Mouse (Mus musculus) midbrain, embryonic 10.5 days (tissue): Measurements from ENCODE around the gene Slc9a9. TPM values are rescaled to one million over a fixed set of nuclear protein-coding genes. Genes with fewer than 3 reads are reported as not detected.

Experiments used
- DNase-seq: peaks from one replicate; pipeline ENCODE4 v3.0.0-alpha.2; 2017; ENCODE audit warnings: low spot score
- H3K27ac ChIP-seq: fragments of 300-500 bp; sonication (generic); replicated peaks from 2 replicates; pipeline ENCODE4 v1.5.1; 2016; ENCODE audit warnings: mild to moderate bottlenecking
- H3K27me3 ChIP-seq: fragments of 300-500 bp; sonication (generic); 2 replicates; pipeline ENCODE4 v1.6.1; 2016; ENCODE audit warnings: low read depth, mild to moderate bottlenecking; ENCODE audit not compliant: poor library complexity, severe bottlenecking
- H3K36me3 ChIP-seq: fragments of 300-500 bp; sonication (generic); 2 replicates; pipeline ENCODE4 v1.6.1; 2016; ENCODE audit warnings: mild to moderate bottlenecking, moderate library complexity
- H3K4me1 ChIP-seq: fragments of 300-500 bp; sonication (generic); 2 replicates; pipeline ENCODE4 v1.6.1; 2016
- H3K4me3 ChIP-seq: fragments of 300-500 bp; sonication (generic); 2 replicates; pipeline ENCODE4 v1.5.1; 2016; ENCODE audit warnings: mild to moderate bottlenecking, moderate library complexity
- H3K9me3 ChIP-seq: fragments of 300-500 bp; sonication (generic); replicated peaks from 2 replicates; pipeline ENCODE4 v1.6.1; 2016; ENCODE audit warnings: mild to moderate bottlenecking
- WGBS: fragments of 180-500 bp; shearing (Covaris S2); methylation state at CpG from one replicate; pipeline ENCODE4 v1.1.7; 2016; 5-methylcytosine and 5-hydroxymethylcytosine counted together
- polyA plus RNA-seq: library from polyadenylated mRNA; unstranded; fragments of >200 nt; fragmentation: Nextera tagmentation; extraction: Ambion mirVana; gene quantifications from 2 replicates; pipeline ENCODE4 v1.2.1, GENCODE M21; 2016

Gene Slc9a9
- polyA plus RNA-seq, 1 experiment from 2014 or later, result 1.9 TPM

GRCm38 (mm10) chr9:95079951-95080350, 410.2 kb downstream of the Slc9a9 start:
- Histone ChIP-seq H3K4me3 (no peak overlapping the region), H3K27me3 (peaks cover 78% of the 10 kb centered on the region), H3K36me3 (no peaks in the 10 kb centered on the region), H3K27ac (no peak overlapping the region), H3K9me3 (no peaks in the 10 kb centered on the region), H3K4me1 (0 out of 2 replicates have a peak, but pooled peaks cover 4% of the 10 kb centered on the region)
- DNase-seq, result no peak

- peak; percentile 27 for DNase-seq
- 41% methylated on average over 8 of the region's 8 CpGs for WGBS
- peaks cover 83% of the 10 kb centered on the region for H3K27me3 ChIP-seq
Observed at GRCm38 (mm10) chr9:95086109-95086821, 416.6 kb downstream of the Slc9a9 start.

GRCm38 (mm10) chr9:95088221-95088620, 418.5 kb downstream of the Slc9a9 start:
- 96% methylated on average over 4 of the region's 4 CpGs for WGBS
- H3K27me3 ChIP-seq, result peaks cover 74% of the 10 kb centered on the region
- no peak overlapping the region for H3K4me3 ChIP-seq
- H3K9me3 ChIP-seq, result no peaks in the 10 kb centered on the region
- peaks cover 32% of the 10 kb centered on the region for H3K4me1 ChIP-seq
- no peaks in the 10 kb centered on the region for H3K36me3 ChIP-seq
- no peak for DNase-seq
- no peak overlapping the region for H3K27ac ChIP-seq

More at GRCm38 (mm10) chr9:95086109-95086821, 416.6 kb downstream of the Slc9a9 start:
- Histone ChIP-seq H3K9me3 (no peaks in the 10 kb centered on the region), H3K36me3 (no peaks in the 10 kb centered on the region), H3K27ac (no peak overlapping the region), H3K4me3 (no peak overlapping the region), H3K4me1 (peaks cover 32% of the 10 kb centered on the region)

- 26% methylated on average over 6 of the region's 6 CpGs for WGBS
- H3K36me3 ChIP-seq, result no peaks in the 10 kb centered on the region
- no peaks in the 10 kb centered on the region for H3K9me3 ChIP-seq
- peaks cover 66% of the 10 kb centered on the region for H3K27me3 ChIP-seq
- peaks cover 32% of the 10 kb centered on the region for H3K4me1 ChIP-seq
- H3K27ac ChIP-seq, result no peak overlapping the region
- no peak for DNase-seq
- H3K4me3 ChIP-seq, result no peak overlapping the region
Observed at GRCm38 (mm10) chr9:95089050-95089449, 419.3 kb downstream of the Slc9a9 start.

- no peaks in the 10 kb centered on the region for H3K9me3 ChIP-seq
- no peak overlapping the region for H3K27ac ChIP-seq
- WGBS, result 98% methylated on average over 3 of the region's 3 CpGs
- DNase-seq, result no peak
- H3K27me3 ChIP-seq, result peaks cover 8% of the 10 kb centered on the region
- no peaks in the 10 kb centered on the region for H3K4me1 ChIP-seq
- H3K4me3 ChIP-seq, result no peak overlapping the region
- H3K36me3 ChIP-seq, result no peaks in the 10 kb centered on the region
Observed at GRCm38 (mm10) chr9:95096486-95096885, 426.8 kb downstream of the Slc9a9 start.

- Histone ChIP-seq H3K27ac (no peak overlapping the region), H3K4me3 (no peak overlapping the region), H3K27me3 (no peaks in the 10 kb centered on the region), H3K9me3 (no peaks in the 10 kb centered on the region), H3K4me1 (no peaks in the 10 kb centered on the region), H3K36me3 (no peaks in the 10 kb centered on the region)
- no peak for DNase-seq
- 87% methylated on average over 6 of the region's 6 CpGs for WGBS
Observed at GRCm38 (mm10) chr9:95105768-95106167, 436.1 kb downstream of the Slc9a9 start.

- Histone ChIP-seq H3K27me3 (0 out of 2 replicates have a peak, but pooled peaks cover 6% of the 10 kb centered on the region), H3K27ac (no peak overlapping the region), H3K4me1 (peaks cover 15% of the 10 kb centered on the region), H3K36me3 (no peaks in the 10 kb centered on the region), H3K4me3 (no peak overlapping the region), H3K9me3 (no peaks in the 10 kb centered on the region)
- DNase-seq, result no peak
Observed at GRCm38 (mm10) chr9:95109799-95110198, 440.1 kb downstream of the Slc9a9 start.

- Histone ChIP-seq H3K4me3 (no peak overlapping the region), H3K27ac (no peak overlapping the region), H3K4me1 (peaks cover 15% of the 10 kb centered on the region), H3K36me3 (no peaks in the 10 kb centered on the region), H3K27me3 (0 out of 2 replicates have a peak, but pooled peaks cover 9% of the 10 kb centered on the region), H3K9me3 (no peaks in the 10 kb centered on the region)
- no peak for DNase-seq
- 57% methylated on average over 5 of the region's 5 CpGs for WGBS
Observed at GRCm38 (mm10) chr9:95110768-95111167, 441.1 kb downstream of the Slc9a9 start.

- Histone ChIP-seq H3K4me3 (no peak overlapping the region), H3K9me3 (no peaks in the 10 kb centered on the region), H3K36me3 (no peaks in the 10 kb centered on the region), H3K27me3 (0 out of 2 replicates have a peak, but pooled peaks cover 9% of the 10 kb centered on the region), H3K27ac (no peak overlapping the region), H3K4me1 (peaks cover 15% of the 10 kb centered on the region)
- 85% methylated on average over 1 of the region's 1 CpGs for WGBS
- no peak for DNase-seq
Observed at GRCm38 (mm10) chr9:95111732-95112131, 442.0 kb downstream of the Slc9a9 start.

- H3K36me3 ChIP-seq, result no peaks in the 10 kb centered on the region
- DNase-seq, result peak; percentile 25
- 48% methylated on average over 12 of the region's 12 CpGs for WGBS
- H3K9me3 ChIP-seq, result no peaks in the 10 kb centered on the region
- H3K4me3 ChIP-seq, result no peak overlapping the region
- H3K27ac ChIP-seq, result peak overlapping the region; percentile 23; the same call in 1 of the 2 replicates
- peaks cover 13% of the 10 kb centered on the region; the same call in 1 of the 2 replicates for H3K27me3 ChIP-seq
- H3K4me1 ChIP-seq, result peaks cover 15% of the 10 kb centered on the region
Observed at GRCm38 (mm10) chr9:95113157-95114135, 443.7 kb downstream of the Slc9a9 start.

GRCm38 (mm10) chr9:95120062-95120461, 450.4 kb downstream of the Slc9a9 start:
- 62% methylated on average over 4 of the region's 4 CpGs for WGBS
- peak; percentile 26 for DNase-seq
- H3K4me3 ChIP-seq, result no peak overlapping the region
- peaks cover 20% of the 10 kb centered on the region for H3K27me3 ChIP-seq
- H3K27ac ChIP-seq, result 0 out of 2 replicates have a peak overlapping the region, but pooled peaks have one; percentile 17
- peaks cover 20% of the 10 kb centered on the region for H3K4me1 ChIP-seq
- H3K36me3 ChIP-seq, result no peaks in the 10 kb centered on the region
- H3K9me3 ChIP-seq, result no peaks in the 10 kb centered on the region

- WGBS, result 21% methylated on average over 11 of the region's 11 CpGs
Observed at GRCm38 (mm10) chr9:95121151-95121835, 451.6 kb downstream of the Slc9a9 start.

More at GRCm38 (mm10) chr9:95121151-95121835, 451.6 kb downstream of the Slc9a9 start:
- H3K9me3 ChIP-seq, result no peaks in the 10 kb centered on the region
- H3K27me3 ChIP-seq, result peaks cover 20% of the 10 kb centered on the region
- H3K4me3 ChIP-seq, result peak overlapping the region; percentile 25; the same call in 1 of the 2 replicates
- no peaks in the 10 kb centered on the region for H3K36me3 ChIP-seq
- DNase-seq, result peak; percentile 41
- peak overlapping the region; percentile 19 for H3K27ac ChIP-seq
- H3K4me1 ChIP-seq, result peaks cover 20% of the 10 kb centered on the region
